27 mouse cellular contexts compared by ENCODE assay signal in genomic region chr5:114275991-114276390, GRCm38 (mm10). TPM values are rescaled to one million over a fixed set of nuclear protein-coding genes. Genes with fewer than 3 reads are reported as not detected.
"Had no signal": no experiment of that assay in that cellular context is flagged by ENCODE, and none has a peak within 500 bp of the region (broad histone marks: within the 10 kb centered on the region; RNA-seq: fewer than 3 reads in every experiment).

No protein-coding gene starts in this region.

- H3K4me3 ChIP-seq: gastrocnemius, adult 2 months; heart, embryonic 10.5 days; heart, embryonic 12.5 days; intestine, embryonic 15.5 days; layer of hippocampus, adult 2 months; left cerebral cortex, adult 2 months; limb, embryonic 10.5 days; limb, embryonic 12.5 days had no signal

- H3K9ac ChIP-seq: heart, embryonic 12.5 days; hindbrain, embryonic 14.5 days; intestine, embryonic 15.5 days; limb, embryonic 12.5 days had no signal

- H3K27ac ChIP-seq: gastrocnemius, adult 2 months; heart, embryonic 10.5 days; hindbrain, embryonic 14.5 days; intestine, embryonic 15.5 days; layer of hippocampus, adult 2 months; left cerebral cortex, adult 2 months; limb, embryonic 10.5 days; limb, embryonic 12.5 days had no signal

- H3K9me3 ChIP-seq: heart, embryonic 10.5 days; heart, embryonic 12.5 days; intestine, embryonic 15.5 days; limb, embryonic 10.5 days; limb, embryonic 12.5 days had no signal

- H3K4me2 ChIP-seq: heart, embryonic 12.5 days; hindbrain, embryonic 14.5 days; intestine, embryonic 15.5 days; limb, embryonic 12.5 days; liver, embryonic 11.5 days had no signal

- H3K36me3 ChIP-seq: heart, embryonic 10.5 days; heart, embryonic 12.5 days; intestine, embryonic 15.5 days; limb, embryonic 10.5 days; limb, embryonic 12.5 days had no signal

- ATAC-seq: hindbrain, embryonic 16.5 days; inflammation-experienced regulatory T-cells, adult 6 months; intestine, embryonic 15.5 days; intestine, postnatal 0 days had no signal

- DNase-seq: gastrocnemius, adult 2 months; gastrocnemius, postnatal 10 days; gastrocnemius, postnatal 25 days; heart, adult 18-20 months; heart, postnatal 10 days; heart, postnatal 4 days; kidney, adult 18-20 months; kidney, adult 8-10 months; kidney, postnatal 10 days; kidney, postnatal 25 days; kidney, postnatal 4 days; liver had no signal

RNA-seq across cellular contexts. Expression of gene Foxn4, which starts 2.4 kb away (rescaled TPM):
- polyA plus RNA-seq: frontal cortex, adult 2 months; heart, embryonic 10.5 days; heart, embryonic 12.5 days; heart, embryonic 14.5 days; inflammation-experienced regulatory T-cells, adult 6 months; intestine, embryonic 15.5 days; intestine, postnatal 0 days; kidney, embryonic 14.5 days; limb, embryonic 10.5 days; limb, embryonic 12.5 days; liver, embryonic 11.5 days had no signal
